Mouse (Mus musculus): ENCODE results near the gene Stab2. TPM values are rescaled to one million over a fixed set of nuclear protein-coding genes. Genes with fewer than 3 reads are reported as not detected.

Stab2 gene
- total RNA-seq, 2 experiments from 2014 or later: 0.47 to 0.86 TPM

- DNase-seq: peak; percentile 68
Observed at GRCm38 (mm10) chr10:86825871-86826522, 181.8 kb downstream of the Stab2 start.

DNA sequence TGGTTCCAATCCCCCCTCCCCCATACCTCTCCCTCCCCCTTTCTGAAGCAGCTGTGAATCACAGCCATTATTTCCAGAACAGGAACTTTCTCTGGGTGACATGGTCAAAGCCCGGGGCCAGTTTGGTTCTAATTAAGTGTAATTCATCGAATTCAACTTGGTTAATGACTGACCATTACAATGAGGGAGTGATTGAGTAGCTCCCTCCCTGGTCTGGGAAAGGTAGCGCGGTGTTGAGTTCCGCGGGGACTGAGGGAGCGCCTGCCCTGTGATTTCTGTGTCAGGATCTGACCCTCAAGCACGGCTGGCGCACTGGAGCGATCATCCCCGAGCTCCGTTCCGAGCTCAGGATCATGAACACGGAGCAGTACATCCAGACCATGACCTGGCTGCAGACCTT is 183.0 kb downstream of the Stab2 start:
- no peak for DNase-seq

GRCm38 (mm10) chr10:86824093-86824492 is 183.7 kb downstream of the Stab2 start:
- DNase-seq: no peak

DNA sequence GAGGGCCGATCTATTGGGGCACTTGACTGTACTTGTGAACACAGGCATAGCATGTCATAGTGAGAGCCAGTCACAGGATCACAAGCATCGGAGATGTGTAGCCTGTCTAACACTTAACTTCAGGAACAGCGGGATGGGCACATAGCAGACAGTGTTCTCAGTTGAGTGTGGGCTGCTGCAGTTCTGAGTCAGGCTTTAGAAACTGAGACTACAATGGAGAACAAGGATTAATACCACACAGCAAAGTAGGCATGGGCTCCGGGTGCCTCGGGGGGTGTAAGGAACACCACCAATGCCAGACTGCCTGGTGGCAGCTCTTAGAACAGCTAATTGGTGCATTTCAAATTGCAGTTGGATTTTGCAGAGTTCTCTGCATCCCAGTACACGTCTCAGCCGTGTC is 186.8 kb downstream of the Stab2 start:
- DNase-seq: no peak

- no peak for DNase-seq
Observed at GRCm38 (mm10) chr10:86819649-86820165, 188.1 kb downstream of the Stab2 start.

- no peak for DNase-seq
Observed at GRCm38 (mm10) chr10:86815133-86815532, 192.7 kb downstream of the Stab2 start.

DNA sequence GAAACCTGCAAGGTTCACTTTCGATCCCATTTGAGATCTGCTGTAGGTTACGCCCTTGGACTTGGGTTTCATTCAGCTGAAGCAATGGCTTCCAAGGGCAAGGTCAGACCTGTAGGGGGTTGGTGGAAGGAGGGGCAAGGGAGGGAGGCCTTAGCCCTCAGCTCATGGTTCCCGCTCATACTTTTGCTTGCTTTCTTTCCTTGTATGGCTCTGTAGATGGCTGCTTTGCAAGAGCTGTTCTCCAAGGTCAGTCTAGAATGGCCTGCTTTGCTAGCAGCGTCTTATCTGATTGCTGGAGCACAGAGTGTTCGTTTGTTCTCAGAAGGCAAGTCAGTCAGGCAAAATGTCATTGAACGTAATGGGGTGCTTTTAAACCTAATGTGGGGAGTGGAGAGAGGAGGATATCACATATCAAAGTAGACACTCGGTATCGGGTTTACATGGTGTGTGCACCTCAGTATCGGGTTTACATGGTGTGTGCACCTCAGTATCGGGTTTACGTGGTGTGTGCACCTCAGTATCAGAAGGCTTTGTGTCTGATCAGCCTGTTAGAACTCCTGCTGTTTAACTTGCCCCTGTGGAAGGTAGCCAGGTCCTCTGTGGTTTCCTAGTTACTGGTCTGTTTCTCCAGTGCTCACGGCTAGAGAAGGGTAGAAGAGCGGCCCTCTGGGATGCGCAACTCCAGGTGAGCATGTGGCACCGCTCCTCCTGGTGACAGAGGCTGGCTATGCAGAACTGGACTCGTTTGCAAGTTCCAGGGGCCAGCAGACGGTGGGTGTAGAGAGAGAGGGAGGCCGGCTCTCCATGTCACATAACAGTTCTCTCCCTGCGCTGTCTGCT is 193.3 kb downstream of the Stab2 start:
- no peak for DNase-seq

GRCm38 (mm10) chr10:86810612-86811011 is 197.2 kb downstream of the Stab2 start:
- DNase-seq: no peak

GRCm38 (mm10) chr10:86810000-86810399 is 197.8 kb downstream of the Stab2 start:
- no peak for DNase-seq

GRCm38 (mm10) chr10:86808013-86808758 is 199.6 kb downstream of the Stab2 start:
- no peak for DNase-seq

DNA sequence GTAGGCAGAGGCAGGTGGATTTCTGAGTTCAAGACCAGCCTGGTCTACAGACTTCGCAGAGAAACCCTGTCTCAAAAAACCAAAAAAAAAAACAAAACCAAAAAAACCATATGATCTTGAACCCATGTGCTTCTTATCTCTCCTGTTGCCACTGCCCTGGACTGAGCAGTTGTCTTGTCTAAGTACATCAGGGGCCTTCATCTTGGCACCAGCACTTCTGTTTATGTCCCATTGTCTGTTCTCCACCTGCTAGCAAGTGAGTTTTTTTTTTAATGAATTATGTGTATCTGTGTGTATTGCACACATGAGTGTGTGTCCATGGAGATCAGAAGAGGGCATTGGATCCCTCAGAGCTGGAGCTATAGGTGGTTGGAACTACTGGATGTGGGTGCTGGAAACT is 200.5 kb downstream of the Stab2 start:
- DNase-seq: no peak

GRCm38 (mm10) chr10:86796073-86796741 is 211.6 kb downstream of the Stab2 start:
- DNase-seq: no peak

- no peak for DNase-seq
Observed at GRCm38 (mm10) chr10:86794794-86795535, 212.9 kb downstream of the Stab2 start.

DNA sequence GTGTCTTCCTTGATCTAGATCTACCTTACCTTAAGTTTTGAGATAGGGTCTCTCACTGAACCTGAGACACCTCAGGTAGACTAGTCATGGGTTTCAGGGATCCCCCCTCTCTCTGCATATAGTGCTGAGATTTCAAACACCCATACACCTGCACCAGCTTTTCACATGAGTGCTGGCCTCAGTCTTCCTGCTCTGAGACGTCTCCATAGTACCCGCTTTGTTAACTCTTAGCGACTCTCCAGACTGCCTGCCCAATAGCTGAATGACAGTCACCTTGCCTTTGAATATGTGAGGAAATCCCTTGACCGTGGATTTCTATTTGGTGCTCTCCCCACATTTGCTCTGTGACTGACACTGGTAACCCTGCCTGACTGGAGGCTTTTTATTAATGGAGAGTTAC is 213.6 kb downstream of the Stab2 start:
- no peak for DNase-seq

DNA sequence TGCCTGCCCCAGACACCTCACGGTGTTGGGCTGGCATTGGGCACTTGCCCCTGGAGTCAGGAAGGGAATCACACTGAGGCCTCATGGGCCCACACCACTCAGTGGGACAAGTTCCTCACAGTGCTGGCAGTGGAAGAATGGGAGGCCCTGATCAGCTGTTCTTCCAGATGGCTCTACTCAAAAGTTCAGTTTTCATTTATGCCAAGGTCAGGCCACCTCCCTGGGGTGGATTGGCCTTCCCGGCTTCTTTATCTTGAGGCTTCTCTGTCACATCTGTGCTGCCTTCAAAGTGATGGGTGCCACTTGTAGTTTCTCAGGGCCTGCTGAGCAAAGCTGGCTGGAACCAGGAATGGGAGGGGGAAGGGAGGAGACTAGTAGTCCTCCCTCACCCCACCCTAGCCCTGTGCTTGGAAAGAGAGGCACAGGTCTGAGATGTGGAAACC is 214.3 kb downstream of the Stab2 start:
- no peak for DNase-seq

DNA sequence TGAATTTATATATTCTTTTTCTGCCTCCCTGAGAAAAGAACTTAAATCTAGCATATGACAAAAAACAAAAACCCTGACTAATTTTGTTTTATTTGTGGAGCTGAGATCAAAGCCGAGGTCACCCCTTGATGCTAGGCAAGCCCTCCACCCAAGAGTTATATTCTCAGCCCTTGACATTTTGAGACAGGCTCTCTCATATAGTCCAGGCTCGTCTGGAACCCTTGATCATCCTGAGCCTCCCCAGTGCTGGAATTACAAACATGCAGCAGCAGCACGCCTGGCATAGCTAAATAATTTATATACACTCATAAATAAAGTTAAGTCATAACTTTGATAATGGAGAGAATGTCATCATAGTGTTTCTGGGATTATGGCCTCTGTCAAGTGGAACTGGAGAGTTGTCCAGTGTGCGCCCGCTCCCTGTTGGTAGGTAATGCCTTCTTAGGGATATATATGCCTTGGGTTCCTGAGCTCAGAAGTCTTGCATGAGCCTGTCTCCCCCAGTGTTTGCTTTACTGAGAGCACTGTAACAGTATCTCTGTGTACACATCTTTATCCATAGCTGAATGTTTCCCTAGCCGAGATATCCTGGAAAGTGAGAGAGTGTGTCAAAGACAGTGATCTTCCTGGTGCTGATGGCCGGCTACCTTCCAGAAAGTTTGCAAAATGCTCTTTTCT is 216.2 kb downstream of the Stab2 start:
- no peak for DNase-seq
